Mouse (Mus musculus) liver, embryonic 14.5 days (tissue): Measurements from ENCODE around the gene Polr3h. TPM values are rescaled to one million over a fixed set of nuclear protein-coding genes. Genes with fewer than 3 reads are reported as not detected.
A peak's percentile ranks its signal among the peaks of the same experiment; 100 is the strongest.

Experiments used
- ATAC-seq: fragments of 200-750 bp; cut with Nextera tagmentation; 2 replicates; pipeline ENCODE4 v1.8.0; 2017; ENCODE audit warnings: moderate number of reproducible peaks, mild to moderate bottlenecking, moderate library complexity; ENCODE audit not compliant: insufficient read depth
- DNase-seq, 3 experiments: peaks; one replicate each; pipeline ENCODE4 v3.0.0-alpha.2; 2012 to 2013; ENCODE audit warnings: low read depth in 3 of 3, low spot score in 3 of 3
- H3K27ac ChIP-seq: fragments of 300-500 bp; sonication (generic); 2 replicates; pipeline ENCODE4 v1.5.1; 2014; ENCODE audit warnings: moderate library complexity, mild to moderate bottlenecking, control low read depth, inconsistent platforms
- H3K27me3 ChIP-seq: fragments of 300-500 bp; sonication (generic); 2 replicates; pipeline ENCODE4 v1.6.1; 2014; ENCODE audit warnings: mild to moderate bottlenecking, low read length, moderate library complexity; ENCODE audit not compliant: control insufficient read depth, insufficient read depth
- H3K36me3 ChIP-seq: fragments of 300-500 bp; sonication (generic); replicated peaks from 2 replicates; pipeline ENCODE4 v1.6.1; 2014; ENCODE audit warnings: low read depth; ENCODE audit not compliant: control insufficient read depth, insufficient read depth
- H3K4me1 ChIP-seq, 2 experiments: fragments of 200-500 bp in 1 of 2; fragments of 300-500 bp in 1 of 2; sonication (generic) in 1 of 2; replicated peaks; 2 replicates each; pipeline ENCODE4 v1.6.1; 2012 to 2014; ENCODE audit warnings: antibody characterized with exemption in 1 of 2, inconsistent platforms in 1 of 2, low read length in 1 of 2; ENCODE audit not compliant: control insufficient read depth in 2 of 2, insufficient read depth in 2 of 2
- H3K4me2 ChIP-seq: fragments of 300-500 bp; sonication (generic); 2 replicates; pipeline ENCODE4 v1.6.1; 2014; ENCODE audit warnings: low read depth, mild to moderate bottlenecking, control low read depth, moderate library complexity
- H3K4me3 ChIP-seq, 2 experiments: fragments of 200-500 bp in 1 of 2; fragments of 300-500 bp in 1 of 2; sonication (generic) in 1 of 2; 2 replicates each; pipeline ENCODE4 v1.5.1; 2012 to 2014; ENCODE audit warnings: low read depth in 2 of 2, low read length in 2 of 2, mild to moderate bottlenecking in 2 of 2, control low read depth in 1 of 2, inconsistent platforms in 1 of 2, moderate library complexity in 1 of 2; ENCODE audit not compliant: insufficient read depth in 1 of 2
- H3K9ac ChIP-seq: fragments of 300-500 bp; sonication (generic); replicated peaks from 2 replicates; pipeline ENCODE4 v1.6.1; 2014; ENCODE audit warnings: mild to moderate bottlenecking, control low read depth, moderate library complexity
- H3K9me3 ChIP-seq: fragments of 300-500 bp; sonication (generic); 2 replicates; pipeline ENCODE4 v1.6.1; 2016; ENCODE audit warnings: low read length, mixed read lengths; ENCODE audit not compliant: control insufficient read depth
- CTCF ChIP-seq: IDR thresholded peaks from 2 replicates; pipeline ENCODE4 v1.5.1; 2016; ENCODE audit warnings: antibody characterized with exemption, low read depth, control low read depth
- EP300 ChIP-seq: IDR thresholded peaks from 2 replicates; pipeline ENCODE4 v1.6.1; 2016; ENCODE audit warnings: antibody characterized with exemption, low read depth
- WGBS: fragments of 180-500 bp; shearing (Covaris S2); extraction: QIAGEN DNeasy Blood & Tissue Kit; methylation state at CpG from one replicate; pipeline ENCODE4 v1.1.7; 2014; ENCODE audit not compliant: insufficient replicate concordance; 5-methylcytosine and 5-hydroxymethylcytosine counted together
- polyA plus RNA-seq, 2 experiments: library from polyadenylated mRNA; depleted of rRNA in 1 of 2; stranded (reverse) in 1 of 2; unstranded in 1 of 2; fragments of >200 nt; fragmentation: Nextera tagmentation in 1 of 2; extraction: Ambion mirVana in 1 of 2; gene quantifications; 2 replicates each; pipeline versions ENCODE4 v1.2.1 to v1.2.3; 2012 to 2014

Gene Polr3h
- polyA plus RNA-seq, 2 experiments: 13.7 to 68.3 TPM

DNA sequence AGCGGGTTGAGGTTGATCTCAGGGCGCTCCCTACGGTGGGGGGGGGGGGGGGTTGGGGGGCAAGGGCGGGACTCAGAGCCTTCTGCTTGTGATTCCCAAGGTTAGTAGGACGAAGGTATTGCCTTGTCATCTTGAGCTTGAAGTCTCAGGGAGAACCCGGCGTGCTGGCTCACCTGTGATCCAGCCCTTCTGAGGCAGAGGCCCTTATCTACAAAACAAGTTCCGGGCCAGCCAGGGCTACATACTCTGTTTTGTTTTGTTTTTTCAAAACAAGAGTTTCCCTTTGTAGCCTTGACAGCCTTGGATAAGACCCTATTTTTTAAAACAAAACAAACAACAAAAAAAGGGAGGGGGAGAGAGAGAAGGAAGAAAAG lies 35.0 kb upstream of the Polr3h start:
- peaks cover 8 to 15% of the 10 kb centered on the region in 2 experiments for H3K4me1 ChIP-seq
- under 1% methylated on average over 6 of the region's 8 CpGs for WGBS
- H3K27ac ChIP-seq: peak overlapping the region; percentile 59
- no peaks in the 10 kb centered on the region for H3K27me3 ChIP-seq
- H3K4me2 ChIP-seq: peak overlapping the region; percentile 100
- DNase-seq (peak in 1 of 3 experiments; percentile 54), ATAC-seq (peak; percentile 66)
- TF ChIP-seq CTCF (no peak), EP300 (no peak)
- H3K4me3 ChIP-seq: peak overlapping the region; percentile 64 to 84
- H3K9me3 ChIP-seq: no peaks in the 10 kb centered on the region
- peak overlapping the region; percentile 59 for H3K9ac ChIP-seq
- no peaks in the 10 kb centered on the region for H3K36me3 ChIP-seq

DNA sequence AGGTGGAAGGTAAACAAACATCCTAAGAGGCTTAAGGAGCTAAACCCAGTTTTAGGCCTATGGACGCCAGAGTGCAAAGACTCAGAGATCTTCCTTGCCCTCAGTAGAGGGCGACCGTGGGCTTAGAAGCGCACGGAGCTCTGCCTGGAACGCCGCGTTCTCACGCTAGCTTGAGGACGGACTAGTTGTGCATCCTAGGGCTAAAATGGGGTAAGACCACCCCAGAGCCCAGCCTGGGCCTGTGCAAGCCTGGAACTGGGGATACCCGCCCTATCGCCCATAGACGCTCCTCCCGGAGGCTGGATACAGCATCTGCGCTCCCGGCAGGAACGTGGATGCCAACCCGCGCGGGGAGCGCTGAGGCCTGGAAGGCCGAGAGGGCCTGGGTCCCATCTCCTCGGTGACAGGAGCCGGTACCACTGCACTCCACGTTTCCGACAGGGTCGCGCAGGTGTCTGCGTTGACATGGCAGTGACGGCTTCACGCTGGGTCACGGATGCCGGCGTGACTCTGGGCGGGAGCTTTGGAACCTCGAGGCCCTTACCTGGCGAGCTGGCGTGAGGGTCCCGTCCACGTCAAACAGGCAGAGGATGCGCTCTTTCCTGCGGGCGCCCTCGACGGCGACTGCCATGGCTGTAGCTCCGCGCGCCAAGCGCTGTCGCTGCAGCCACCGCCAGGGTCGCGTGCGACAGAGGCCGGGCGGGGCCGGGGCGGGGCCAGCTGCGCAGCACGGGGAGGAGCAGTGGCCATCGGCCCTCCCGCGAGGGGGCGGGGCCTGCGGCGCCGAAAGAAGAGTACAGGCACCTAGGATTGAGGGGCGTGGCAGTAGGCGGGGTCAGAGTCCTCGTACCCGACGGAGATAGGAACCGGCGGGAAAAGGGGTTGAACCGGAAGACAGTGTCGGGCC lies 34.4 kb upstream of the Polr3h start, which contains the start of gene Pmm1:
Pmm1 (minus strand) TSS at position 760 of the 907 bp plus-strand sequence.
- Histone ChIP-seq H3K4me1 (peaks cover 8 to 15% of the 10 kb centered on the region in 2 experiments), H3K4me3 (peak within 1 kb of the TSS; percentile 69 to 84), H3K27ac (peak within 1 kb of the TSS; percentile 73), H3K36me3 (no peaks in the 10 kb centered on the region), H3K4me2 (peak within 1 kb of the TSS; percentile 100), H3K9me3 (no peaks in the 10 kb centered on the region), H3K9ac (peak within 1 kb of the TSS; percentile 76), H3K27me3 (no peaks in the 10 kb centered on the region)
- peak; percentile 97 to 98 (median 98) for DNase-seq
- under 1% methylated on average over 77 of the region's 77 CpGs for whole genome bisulfite sequencing
- TF ChIP-seq CTCF (peak; percentile 94), EP300 (no peak)
- peak; percentile 98 for ATAC-seq

DNA sequence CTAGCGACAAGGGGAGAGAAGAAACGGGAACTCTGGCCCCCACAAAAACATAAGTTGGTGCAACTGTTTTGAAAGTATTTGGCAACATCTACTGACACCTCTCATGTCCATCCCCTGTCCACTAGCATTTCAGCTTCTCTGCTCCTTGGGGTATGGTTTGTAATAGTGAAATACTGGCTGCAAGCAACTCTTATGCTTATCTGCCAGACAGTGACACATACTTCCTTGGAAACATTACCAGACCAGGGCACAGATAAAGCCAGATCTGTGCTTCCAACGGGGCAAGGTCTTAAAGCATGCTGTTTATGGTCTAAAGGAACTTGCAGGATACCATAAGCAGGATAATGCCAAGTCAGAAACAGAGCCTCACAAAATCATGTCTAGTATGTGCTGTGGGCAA lies 32.9 kb upstream of the Polr3h start:
- Histone ChIP-seq H3K36me3 (peaks cover 4% of the 10 kb centered on the region), H3K27ac (no peak overlapping the region), H3K4me1 (peaks cover 8 to 15% of the 10 kb centered on the region in 2 experiments), H3K4me2 (peak overlapping the region; percentile 100), H3K27me3 (no peaks in the 10 kb centered on the region), H3K9me3 (no peaks in the 10 kb centered on the region), H3K9ac (no peak overlapping the region; the same call in 1 of the 2 replicates), H3K4me3 (no peak overlapping the region)
- WGBS: 47% methylated on average over 3 of the region's 3 CpGs
- ATAC-seq (no peak), DNase-seq (no peak)
- 0 out of 2 replicates have a peak, but pooled peaks have one; percentile 12 for TF ChIP-seq EP300
- TF ChIP-seq CTCF: no peak

DNA sequence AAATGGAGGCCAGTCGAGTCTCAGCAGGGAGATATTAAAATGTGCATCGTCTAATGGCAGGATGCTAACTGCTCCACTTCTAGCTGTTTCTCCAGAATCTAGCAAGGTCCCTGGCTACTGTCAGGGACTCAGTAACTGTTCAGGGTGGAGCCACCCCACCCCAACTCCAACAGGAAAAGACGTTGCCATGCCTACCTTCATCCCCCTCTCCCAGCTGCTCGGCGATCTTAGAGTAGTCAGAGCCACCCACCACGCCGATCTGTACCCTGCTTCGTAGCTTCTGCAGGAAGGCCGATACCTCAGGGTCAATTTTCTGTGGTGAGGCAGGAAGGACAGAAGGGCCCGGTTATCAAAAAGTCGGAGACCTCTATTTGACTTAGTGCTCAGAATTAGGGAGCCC lies 31.6 kb upstream of the Polr3h start:
- Histone ChIP-seq H3K27me3 (no peaks in the 10 kb centered on the region), H3K27ac (no peak overlapping the region), H3K36me3 (peaks cover 4% of the 10 kb centered on the region), H3K9me3 (no peaks in the 10 kb centered on the region), H3K4me3 (no peak overlapping the region), H3K4me1 (peaks cover 8 to 15% of the 10 kb centered on the region in 2 experiments), H3K4me2 (no peak overlapping the region), H3K9ac (no peak overlapping the region)
- DNase-seq: no peak
- TF ChIP-seq EP300: no peak
- no peak for TF ChIP-seq CTCF
- ATAC-seq: no peak
- 75% methylated on average over 11 of the region's 11 CpGs for WGBS

DNA sequence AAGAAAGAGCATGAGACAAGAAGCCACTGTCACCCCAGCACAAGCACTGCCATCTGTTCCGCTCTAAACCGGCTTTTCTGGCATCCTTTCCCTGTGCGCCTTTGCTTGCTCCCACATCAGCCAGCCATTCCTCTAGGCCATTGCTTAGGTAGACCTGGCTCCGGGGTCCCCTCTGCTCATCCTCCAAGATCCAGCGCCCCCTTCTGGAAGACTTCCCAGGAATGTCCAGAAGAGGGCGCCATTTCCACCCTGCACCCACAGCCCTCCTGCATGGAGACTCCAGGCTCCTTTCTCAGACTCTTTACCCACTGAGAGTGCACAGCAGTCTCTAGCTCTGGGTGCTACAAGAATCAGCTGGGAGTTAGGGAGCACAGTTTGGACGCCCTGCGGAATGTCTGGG lies 30.4 kb upstream of the Polr3h start:
- H3K4me2 ChIP-seq: no peak overlapping the region
- ATAC-seq: no peak
- no peaks in the 10 kb centered on the region for H3K27me3 ChIP-seq
- H3K4me3 ChIP-seq: no peak overlapping the region
- H3K9me3 ChIP-seq: no peaks in the 10 kb centered on the region
- DNase-seq: peak in 1 of 3 experiments; percentile 39
- TF ChIP-seq CTCF (peak; percentile 95), EP300 (no peak)
- H3K36me3 ChIP-seq: peaks cover 4% of the 10 kb centered on the region
- H3K27ac ChIP-seq: no peak overlapping the region
- 61% methylated on average over 8 of the region's 8 CpGs for WGBS
- no peak overlapping the region for H3K9ac ChIP-seq
- H3K4me1 ChIP-seq: peaks cover 7 to 12% of the 10 kb centered on the region in 2 experiments
